Mouse (Mus musculus) liver, adult 2 months (tissue): ENCODE measurements around the gene Tradd. TPM values are rescaled to one million over a fixed set of nuclear protein-coding genes. Genes with fewer than 3 reads are reported as not detected.
A peak's percentile ranks its signal among the peaks of the same experiment; 100 is the strongest.

Source experiments
- DNase-seq: peaks from one replicate; pipeline ENCODE4 v3.0.0-alpha.2; 2011; ENCODE audit warnings: low read depth, low spot score; ENCODE audit errors: extremely low read depth
- H3K27ac ChIP-seq: fragments of 200-500 bp; replicated peaks from 2 replicates; pipeline ENCODE4 v1.5.1; 2012; ENCODE audit warnings: low read depth, mild to moderate bottlenecking, control low read depth, inconsistent platforms, low read length; ENCODE audit not compliant: insufficient read depth
- H3K27me3 ChIP-seq: fragments of 200-500 bp; 2 replicates; pipeline ENCODE4 v1.6.1; 2012; ENCODE audit warnings: mild to moderate bottlenecking, moderate library complexity, low read length, inconsistent platforms; ENCODE audit not compliant: control insufficient read depth, insufficient read depth
- H3K36me3 ChIP-seq: fragments of 200-500 bp; 2 replicates; pipeline ENCODE4 v1.6.1; 2012; ENCODE audit warnings: low read length, inconsistent platforms; ENCODE audit not compliant: control insufficient read depth, insufficient read depth
- H3K4me1 ChIP-seq: fragments of 200-500 bp; 2 replicates; pipeline ENCODE4 v1.6.1; 2011; ENCODE audit warnings: low read length; ENCODE audit not compliant: control insufficient read depth, insufficient read depth
- H3K4me3 ChIP-seq: fragments of 200-500 bp; 2 replicates; pipeline ENCODE4 v1.5.1; 2011; ENCODE audit warnings: low read depth, mild to moderate bottlenecking, control low read depth, low read length, moderate library complexity; ENCODE audit not compliant: insufficient read depth
- H3K79me2 ChIP-seq: fragments of 200-500 bp; 2 replicates; pipeline ENCODE4 v1.6.1; 2012; ENCODE audit warnings: inconsistent platforms, mild to moderate bottlenecking, low read length, moderate library complexity; ENCODE audit not compliant: control insufficient read depth, insufficient read depth
- H3K9ac ChIP-seq: fragments of 200-500 bp; 2 replicates; pipeline ENCODE4 v1.6.1; 2012; ENCODE audit warnings: low read depth, mild to moderate bottlenecking, control low read depth, inconsistent platforms, low read length
- CTCF ChIP-seq: fragments of 200-500 bp; IDR thresholded peaks from 2 replicates; pipeline ENCODE4 v1.5.1; 2011; ENCODE audit warnings: low read depth, low read length, control low read depth
- POLR2A ChIP-seq: fragments of 200-500 bp; IDR thresholded peaks from 2 replicates; pipeline ENCODE4 v1.6.1; 2011; ENCODE audit warnings: low read length, control low read depth; ENCODE audit not compliant: insufficient read depth; ENCODE audit errors: extremely low read depth
- WGBS: fragments of 180-500 bp; shearing (Covaris S2); methylation state at CpG from one replicate; pipeline ENCODE4 v1.1.7; 2018; 5-methylcytosine and 5-hydroxymethylcytosine counted together
- polyA plus RNA-seq: library from polyadenylated mRNA; depleted of rRNA; stranded (reverse); fragments of >200 nt; gene quantifications from 2 replicates; pipeline ENCODE4 v1.2.3, GENCODE M21; 2012
- total RNA-seq: library from RNA; depleted of rRNA; stranded (reverse); fragments of >200 nt; gene quantifications from 2 replicates; pipeline ENCODE4 v1.2.3, GENCODE M21; 2014

Gene Tradd
- total and polyA plus RNA-seq, 2 experiments = 11.8 to 16.1 TPM

GRCm38 (mm10) chr8:105225272-105225593 is 39.2 kb downstream of the Tradd start:
- Histone ChIP-seq H3K36me3 (peaks cover 15% of the 10 kb centered on the region), H3K4me3 (peak overlapping the region; percentile 93), H3K79me2 (peaks cover 24% of the 10 kb centered on the region; the same call in 1 of the 2 replicates), H3K27me3 (no peaks in the 10 kb centered on the region), H3K27ac (peak overlapping the region; percentile 98), H3K9ac (peak overlapping the region; percentile 98), H3K4me1 (peaks cover 18% of the 10 kb centered on the region)
- DNase-seq = no peak
- WGBS = under 1% methylated on average over 27 of the region's 27 CpGs
- no peak for TF ChIP-seq CTCF
- TF ChIP-seq POLR2A = no peak

DNA sequence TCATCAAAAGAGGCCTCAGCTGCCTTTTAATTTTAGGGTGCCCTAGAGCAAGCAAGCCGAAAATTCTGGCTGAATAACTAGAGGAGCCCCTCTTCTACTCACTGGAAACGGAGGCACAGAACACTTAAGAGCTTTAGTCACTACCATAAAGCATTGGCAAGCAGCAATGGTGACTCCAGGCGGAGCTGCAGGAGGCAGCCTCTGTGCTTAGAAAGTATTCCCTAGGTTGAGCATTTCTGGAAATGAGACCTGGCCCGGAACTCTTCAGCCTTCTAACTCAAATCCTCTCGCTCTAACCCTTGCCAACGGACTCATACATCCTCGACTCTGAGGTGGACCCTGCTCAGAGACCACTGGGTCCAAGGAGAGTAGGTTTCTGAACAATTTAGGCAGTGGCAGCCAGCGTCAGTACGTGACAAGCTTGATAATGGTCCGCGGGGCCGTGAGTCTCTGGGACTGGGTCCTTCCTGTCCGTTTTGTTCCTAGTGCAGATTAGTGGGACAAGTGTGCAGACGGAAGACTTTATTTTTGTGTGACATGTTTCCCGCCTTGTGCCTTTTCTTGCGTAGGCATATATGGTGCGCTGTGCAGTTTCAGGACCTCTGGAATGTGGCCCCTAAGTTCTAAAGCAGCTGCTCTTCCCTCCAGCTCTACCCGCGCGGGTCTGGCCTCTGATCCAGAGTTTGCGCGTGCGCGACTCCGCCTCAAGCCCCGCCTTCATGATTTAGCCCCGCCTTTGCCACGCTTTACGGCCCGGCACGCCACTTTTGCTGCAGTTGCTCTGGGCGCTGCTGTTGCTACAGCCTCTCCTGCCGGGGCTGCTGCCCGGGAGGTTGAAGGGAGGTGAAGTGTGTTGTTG is 39.8 kb downstream of the Tradd start, which contains the start of gene D230025D16Rik:
Gene D230025D16Rik, plus strand, starts transcription at position 733 of the 859 bp plus-strand sequence.
- Histone ChIP-seq H3K27me3 (no peaks in the 10 kb centered on the region), H3K79me2 (peaks cover 19% of the 10 kb centered on the region; the same call in 1 of the 2 replicates), H3K36me3 (peaks cover 10% of the 10 kb centered on the region), H3K9ac (peak within 1 kb of the TSS; percentile 98), H3K4me1 (peaks cover 17% of the 10 kb centered on the region), H3K27ac (peak within 1 kb of the TSS; percentile 98), H3K4me3 (peak within 1 kb of the TSS; percentile 93)
- 4% methylated on average over 34 of the region's 34 CpGs for WGBS
- TF ChIP-seq CTCF (no peak), POLR2A (peak; percentile 98)
- peak; percentile 83 for DNase-seq

GRCm38 (mm10) chr8:105223850-105224249 is 40.6 kb downstream of the Tradd start:
- H3K4me3 ChIP-seq = no peak overlapping the region
- no peak overlapping the region for H3K9ac ChIP-seq
- 72% methylated on average over 7 of the region's 7 CpGs for WGBS
- peaks cover 17% of the 10 kb centered on the region; the same call in 1 of the 2 replicates for H3K79me2 ChIP-seq
- H3K27ac ChIP-seq = no peak overlapping the region
- DNase-seq = no peak
- H3K4me1 ChIP-seq = peaks cover 11% of the 10 kb centered on the region
- peaks cover 7% of the 10 kb centered on the region for H3K36me3 ChIP-seq
- H3K27me3 ChIP-seq = no peaks in the 10 kb centered on the region
- TF ChIP-seq CTCF (no peak), POLR2A (no peak)

- Histone ChIP-seq H3K27me3 (no peaks in the 10 kb centered on the region), H3K79me2 (no peaks in the 10 kb centered on the region), H3K4me3 (no peak overlapping the region), H3K27ac (no peak overlapping the region), H3K36me3 (peaks cover 3% of the 10 kb centered on the region), H3K9ac (no peak overlapping the region), H3K4me1 (no peaks in the 10 kb centered on the region)
- TF ChIP-seq POLR2A (no peak), CTCF (peak; percentile 68)
- WGBS = 75% methylated on average over 5 of the region's 5 CpGs
- peak; percentile 77 for DNase-seq
These were observed 46.4 kb downstream of the Tradd start for GRCm38 (mm10) chr8:105217926-105218522.

DNA sequence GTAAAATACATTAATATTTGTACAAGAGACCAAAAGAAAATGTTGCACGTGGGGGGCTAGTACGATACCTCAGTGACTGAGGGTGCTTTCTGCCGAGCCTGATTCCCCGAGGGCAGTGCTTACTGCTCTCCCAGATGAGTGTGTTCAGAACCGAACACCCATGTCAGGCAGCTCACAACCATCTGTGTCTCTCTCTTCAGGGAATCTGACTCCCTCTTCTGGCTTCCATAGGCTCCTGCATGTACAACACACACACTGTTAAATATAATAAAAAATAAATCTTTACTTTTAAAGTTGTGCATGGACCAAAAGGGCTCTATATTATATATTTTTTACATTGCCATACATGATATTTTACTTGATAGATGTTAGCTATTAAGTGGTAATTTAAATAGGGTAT is 50.3 kb downstream of the Tradd start:
- TF ChIP-seq POLR2A = no peak
- peak; percentile 23; the same call in 1 of the 2 replicates for TF ChIP-seq CTCF
- H3K9ac ChIP-seq = no peak overlapping the region
- peaks cover 3% of the 10 kb centered on the region for H3K36me3 ChIP-seq
- H3K79me2 ChIP-seq = no peaks in the 10 kb centered on the region; the same call in 1 of the 2 replicates
- H3K4me1 ChIP-seq = peaks cover 6% of the 10 kb centered on the region; the same call in 1 of the 2 replicates
- no peak for DNase-seq
- no peak overlapping the region for H3K27ac ChIP-seq
- H3K4me3 ChIP-seq = no peak overlapping the region
- WGBS = 95% methylated on average over 5 of the region's 5 CpGs
- H3K27me3 ChIP-seq = no peaks in the 10 kb centered on the region
